Mouse (Mus musculus) kidney, embryonic 15.5 days (tissue): ENCODE results near the gene Hoxa4. TPM values are rescaled to one million over a fixed set of nuclear protein-coding genes. Genes with fewer than 3 reads are reported as not detected.

Experiments
- ATAC-seq: fragments of 200-750 bp; cut with Nextera tagmentation; replicated peaks from 2 replicates; pipeline ENCODE4 v1.8.0; 2017; ENCODE audit warnings: moderate TSS enrichment; ENCODE audit not compliant: low FRiP score
- H3K27ac ChIP-seq: fragments of 300-500 bp; sonication (generic); 2 replicates; pipeline ENCODE4 v1.5.1; 2015; ENCODE audit warnings: mild to moderate bottlenecking, inconsistent platforms
- H3K27me3 ChIP-seq: fragments of 300-500 bp; sonication (generic); 2 replicates; pipeline ENCODE4 v1.6.1; 2015; ENCODE audit warnings: inconsistent platforms
- H3K36me3 ChIP-seq: fragments of 300-500 bp; sonication (generic); 2 replicates; pipeline ENCODE4 v1.6.1; 2015; ENCODE audit warnings: inconsistent platforms
- H3K4me1 ChIP-seq: fragments of 300-500 bp; sonication (generic); 2 replicates; pipeline ENCODE4 v1.6.1; 2015; ENCODE audit warnings: inconsistent platforms
- H3K4me2 ChIP-seq: fragments of 300-500 bp; sonication (generic); 2 replicates; pipeline ENCODE4 v1.6.1; 2015; ENCODE audit warnings: moderate library complexity, mild to moderate bottlenecking, inconsistent platforms
- H3K4me3 ChIP-seq: fragments of 300-500 bp; sonication (generic); replicated peaks from 2 replicates; pipeline ENCODE4 v1.5.1; 2015; ENCODE audit warnings: mild to moderate bottlenecking, inconsistent platforms
- H3K9ac ChIP-seq: fragments of 300-500 bp; sonication (generic); 2 replicates; pipeline ENCODE4 v1.6.1; 2015; ENCODE audit warnings: mild to moderate bottlenecking, inconsistent platforms
- H3K9me3 ChIP-seq: fragments of 300-500 bp; sonication (generic); replicated peaks from 2 replicates; pipeline ENCODE4 v1.6.1; 2016; ENCODE audit warnings: inconsistent platforms
- WGBS: fragments of 180-500 bp; shearing (Covaris S2); methylation state at CpG from one replicate; pipeline ENCODE4 v1.1.7; 2015; ENCODE audit warnings: mixed read lengths; 5-methylcytosine and 5-hydroxymethylcytosine counted together
- polyA plus RNA-seq: library from polyadenylated mRNA; unstranded; fragments of >200 nt; fragmentation: Nextera tagmentation; extraction: Ambion mirVana; gene quantifications from 2 replicates; pipeline ENCODE4 v1.2.1, GENCODE M21; 2015

Hoxa4 gene
- polyA plus RNA-seq, 1 experiment from 2014 or later: 1.8 TPM

- Histone ChIP-seq H3K27ac (peak overlapping the region; percentile 97), H3K36me3 (no peaks in the 10 kb centered on the region), H3K4me2 (peak overlapping the region; percentile 74), H3K9ac (peak overlapping the region; percentile 96), H3K4me1 (peaks cover 33% of the 10 kb centered on the region), H3K4me3 (peak overlapping the region; percentile 76), H3K27me3 (peaks cover 7% of the 10 kb centered on the region; the same call in 1 of the 2 replicates), H3K9me3 (no peaks in the 10 kb centered on the region)
- WGBS: under 1% methylated on average over 61 of the region's 68 CpGs
- peak; percentile 30 for ATAC-seq
Observed at GRCm38 (mm10) chr6:52234428-52235140, 43.0 kb upstream of the Hoxa4 start.

- H3K27me3 ChIP-seq: peaks cover 7% of the 10 kb centered on the region; the same call in 1 of the 2 replicates
- peak overlapping the region; percentile 74 for H3K4me2 ChIP-seq
- peaks cover 33% of the 10 kb centered on the region for H3K4me1 ChIP-seq
- H3K4me3 ChIP-seq: peak overlapping the region; percentile 76
- peak overlapping the region; percentile 96 for H3K9ac ChIP-seq
- under 1% methylated on average over 70 of the region's 70 CpGs for WGBS
- peak; percentile 47 for ATAC-seq
- H3K27ac ChIP-seq: peak overlapping the region; percentile 97
- no peaks in the 10 kb centered on the region for H3K36me3 ChIP-seq
- H3K9me3 ChIP-seq: no peaks in the 10 kb centered on the region
Observed at GRCm38 (mm10) chr6:52233546-52234427, 42.2 kb upstream of the Hoxa4 start.

GRCm38 (mm10) chr6:52232984-52233545, 41.5 kb upstream of the Hoxa4 start:
- Histone ChIP-seq H3K9me3 (no peaks in the 10 kb centered on the region), H3K4me2 (peak overlapping the region; percentile 74), H3K4me1 (peaks cover 33% of the 10 kb centered on the region), H3K27ac (peak overlapping the region; percentile 97), H3K9ac (peak overlapping the region; percentile 96), H3K4me3 (peak overlapping the region; percentile 76), H3K27me3 (peaks cover 7% of the 10 kb centered on the region; the same call in 1 of the 2 replicates), H3K36me3 (no peaks in the 10 kb centered on the region)
- 1% methylated on average over 23 of the region's 23 CpGs for WGBS
- ATAC-seq: no peak

GRCm38 (mm10) chr6:52232568-52232965, 41.0 kb upstream of the Hoxa4 start:
- peak overlapping the region; percentile 97 for H3K27ac ChIP-seq

DNA sequence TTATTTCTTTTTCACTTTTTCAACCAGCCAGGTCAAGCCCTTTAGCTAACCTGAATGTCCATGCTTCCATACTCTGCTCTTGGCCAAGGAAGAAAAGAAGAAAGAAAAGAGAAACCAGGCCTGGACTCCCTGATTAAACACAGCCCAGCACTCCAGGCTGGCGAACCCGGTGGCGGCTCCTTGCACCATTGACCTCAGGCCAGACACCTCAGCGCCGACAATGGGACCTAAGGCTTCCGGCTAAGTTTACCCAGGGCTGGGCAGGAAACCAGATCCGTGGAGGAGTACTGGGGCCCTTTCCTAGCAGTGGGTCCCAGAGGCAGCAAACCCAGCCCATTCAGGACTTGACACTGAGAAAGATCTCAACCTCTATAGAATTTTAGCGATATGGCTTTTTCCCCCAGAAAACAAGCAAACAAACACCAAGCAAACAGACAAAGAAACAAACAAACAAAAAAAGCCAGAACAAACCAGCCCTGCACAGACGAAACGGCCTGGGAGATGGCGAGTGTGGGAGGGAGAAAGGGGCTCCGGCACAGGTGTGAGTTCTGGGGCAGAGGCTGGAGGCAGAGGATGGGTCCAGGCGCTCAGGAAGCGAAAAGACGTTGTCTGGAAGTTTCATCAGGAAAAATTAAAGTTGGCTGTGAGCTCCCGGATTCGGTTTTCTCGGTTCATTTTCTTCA, 40.5 kb upstream of the Hoxa4 start:
- H3K27me3 ChIP-seq: peaks cover 7% of the 10 kb centered on the region; the same call in 1 of the 2 replicates
- H3K4me1 ChIP-seq: peaks cover 42% of the 10 kb centered on the region
- H3K9me3 ChIP-seq: no peaks in the 10 kb centered on the region
- H3K4me3 ChIP-seq: peak overlapping the region; percentile 76
- no peaks in the 10 kb centered on the region for H3K36me3 ChIP-seq
- WGBS: under 1% methylated on average over 18 of the region's 18 CpGs
- H3K4me2 ChIP-seq: peak overlapping the region; percentile 74
- ATAC-seq: peak; percentile 37
- H3K27ac ChIP-seq: peak overlapping the region; percentile 97
- peak overlapping the region; percentile 96 for H3K9ac ChIP-seq

More at GRCm38 (mm10) chr6:52232568-52232965, 41.0 kb upstream of the Hoxa4 start:
- peak overlapping the region; percentile 74 for H3K4me2 ChIP-seq
- peak overlapping the region; percentile 96 for H3K9ac ChIP-seq
- under 1% methylated on average over 18 of the region's 18 CpGs for WGBS
- H3K9me3 ChIP-seq: no peaks in the 10 kb centered on the region
- no peaks in the 10 kb centered on the region for H3K36me3 ChIP-seq
- peaks cover 36% of the 10 kb centered on the region for H3K4me1 ChIP-seq
- peak overlapping the region; percentile 76 for H3K4me3 ChIP-seq
- peaks cover 7% of the 10 kb centered on the region; the same call in 1 of the 2 replicates for H3K27me3 ChIP-seq
- ATAC-seq: no peak

- Histone ChIP-seq H3K27ac (peak within 1 kb of the TSS; percentile 97), H3K4me1 (peaks cover 32% of the 10 kb centered on the region), H3K9me3 (no peaks in the 10 kb centered on the region), H3K36me3 (no peaks in the 10 kb centered on the region), H3K4me3 (peak within 1 kb of the TSS; percentile 76), H3K4me2 (peak within 1 kb of the TSS; percentile 74), H3K9ac (peak within 1 kb of the TSS; percentile 96), H3K27me3 (peaks cover 7% of the 10 kb centered on the region; the same call in 1 of the 2 replicates)
- WGBS: under 1% methylated on average over 25 of the region's 36 CpGs
- peak; percentile 43 for ATAC-seq
Observed at GRCm38 (mm10) chr6:52230516-52231165, 39.1 kb upstream of the Hoxa4 start, which contains the start of gene Hoxa9. Gene Hoxa9 (minus strand): TSS chr6:52231089.

GRCm38 (mm10) chr6:52229558-52230416, 38.2 kb upstream of the Hoxa4 start:
- H3K27me3 ChIP-seq: peaks cover 3% of the 10 kb centered on the region; the same call in 1 of the 2 replicates
- peak overlapping the region; percentile 60 for H3K4me3 ChIP-seq
- no peaks in the 10 kb centered on the region for H3K9me3 ChIP-seq
- peak overlapping the region; percentile 77 for H3K9ac ChIP-seq
- ATAC-seq: no peak
- peaks cover 24% of the 10 kb centered on the region for H3K4me1 ChIP-seq
- peak overlapping the region; percentile 74 for H3K4me2 ChIP-seq
- under 1% methylated on average over 44 of the region's 44 CpGs for WGBS
- peak overlapping the region; percentile 94 for H3K27ac ChIP-seq
- H3K36me3 ChIP-seq: no peaks in the 10 kb centered on the region

DNA sequence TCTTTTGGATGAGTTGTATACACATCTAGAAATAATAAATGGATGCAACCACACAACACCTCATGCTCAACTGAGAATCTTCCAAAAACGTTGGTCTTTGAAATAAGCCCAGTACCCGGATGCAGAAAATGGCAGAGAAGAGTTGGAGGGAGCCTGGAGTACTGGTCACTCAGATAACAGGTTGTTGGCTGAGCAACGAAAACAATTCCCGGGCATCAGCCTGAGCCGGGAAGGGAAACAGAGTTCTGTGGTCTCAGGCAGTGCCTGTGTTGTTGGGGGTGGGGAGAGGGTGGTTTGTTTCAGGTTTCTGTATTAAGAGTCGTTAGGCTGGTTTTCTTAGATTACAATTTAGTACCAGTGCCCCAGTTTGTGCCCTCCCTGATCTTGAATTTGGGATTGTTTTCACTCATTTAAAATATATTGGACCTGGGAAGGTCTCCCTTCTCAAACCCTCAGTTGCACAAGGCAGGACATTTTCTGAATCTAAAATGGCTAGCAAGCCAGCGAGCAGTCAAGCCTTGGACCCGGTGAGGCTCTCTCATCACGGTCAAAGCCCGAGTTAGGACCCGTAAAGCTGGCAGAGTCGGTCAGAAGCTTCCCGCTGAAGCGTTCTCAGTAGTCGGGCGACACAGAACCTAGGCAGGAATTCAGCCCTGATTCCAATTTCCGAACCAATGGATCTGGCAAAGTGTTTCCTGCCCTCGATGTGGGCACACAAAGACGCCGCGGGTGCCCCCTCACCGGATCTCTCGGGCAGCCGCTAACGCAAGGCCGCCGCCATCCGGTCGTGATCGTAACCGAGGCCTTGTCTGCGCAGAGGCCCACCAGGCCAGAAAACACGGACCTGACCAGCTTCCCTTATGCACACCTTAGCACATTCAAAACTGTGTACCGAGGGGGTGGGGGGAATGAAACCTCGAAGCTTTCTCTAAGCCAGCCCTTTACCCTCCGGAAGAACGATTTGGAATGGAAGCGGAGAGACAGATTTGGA, 37.2 kb upstream of the Hoxa4 start:
- Histone ChIP-seq H3K9ac (peak overlapping the region; percentile 77), H3K36me3 (peaks cover 3% of the 10 kb centered on the region; the same call in 1 of the 2 replicates), H3K4me3 (peak overlapping the region; percentile 60), H3K9me3 (no peaks in the 10 kb centered on the region), H3K27me3 (no peaks in the 10 kb centered on the region), H3K27ac (peak overlapping the region; percentile 94), H3K4me2 (peak overlapping the region; percentile 74), H3K4me1 (peaks cover 16% of the 10 kb centered on the region)
- no peak for ATAC-seq
- WGBS: under 1% methylated on average over 38 of the region's 38 CpGs

- H3K27me3 ChIP-seq: no peaks in the 10 kb centered on the region
- ATAC-seq: no peak
- H3K4me1 ChIP-seq: peaks cover 15% of the 10 kb centered on the region
- H3K36me3 ChIP-seq: peaks cover 4% of the 10 kb centered on the region; the same call in 1 of the 2 replicates
- H3K9ac ChIP-seq: peak overlapping the region; percentile 94
- peak overlapping the region; percentile 99 for H3K27ac ChIP-seq
- no peaks in the 10 kb centered on the region for H3K9me3 ChIP-seq
- H3K4me2 ChIP-seq: peak overlapping the region; percentile 92
- 5% methylated on average over 11 of the region's 11 CpGs for WGBS
- peak overlapping the region; percentile 77 for H3K4me3 ChIP-seq
Observed at GRCm38 (mm10) chr6:52227470-52228222, 36.1 kb upstream of the Hoxa4 start.
